Mouse (Mus musculus) liver, embryonic 18 days (tissue): ENCODE measurements around the gene Lin9. TPM values are rescaled to one million over a fixed set of nuclear protein-coding genes. Genes with fewer than 3 reads are reported as not detected.

Experiments
- polyA plus RNA-seq: library from polyadenylated mRNA; depleted of rRNA; stranded (reverse); fragments of >200 nt; gene quantifications from 2 replicates; pipeline ENCODE4 v1.2.3, GENCODE M21; 2012; rRNA removed

Gene Lin9
- polyA plus RNA-seq: 4.1 and 5.1 TPM in 2 replicates

GRCm38 (mm10) chr1:180641137-180641517 lies at the start of gene Lin9:
Gene Lin9 (plus strand): TSS chr1:180641150.

GRCm38 (mm10) chr1:180696626-180697352 lies 55.8 kb downstream of the Lin9 start, which contains the start of gene Mixl1:
Gene Mixl1 (minus strand): TSS chr1:180697034.

GRCm38 (mm10) chr1:180725704-180726179 lies 84.8 kb downstream of the Lin9 start, which contains the start of gene Acbd3:
Gene Acbd3 (plus strand): TSS chr1:180726043.

Other genes starting within 250 kb of the Lin9 start
- gene Stum, start 157.6 kb upstream of the Lin9 start, polyA plus RNA-seq: 0.04 and 0.06 TPM in 2 replicates
- 25.1 and 27.9 TPM in 2 replicates for gene Parp1, start 72.2 kb upstream of the Lin9 start, polyA plus RNA-seq
- 0.01 TPM in 1 of 2 replicates, not detected in the other for gene Mixl1, start 55.9 kb downstream of the Lin9 start, polyA plus RNA-seq
- 12.1 and 13.3 TPM in 2 replicates for gene Acbd3, start 84.9 kb downstream of the Lin9 start, polyA plus RNA-seq
- 703 and 735 TPM in 2 replicates for gene H3f3a, start 172.8 kb downstream of the Lin9 start, polyA plus RNA-seq
- 11.2 TPM in 2 replicates for gene Sde2, start 210.0 kb downstream of the Lin9 start, polyA plus RNA-seq